Mouse (Mus musculus) CD4-positive, CD25-positive, alpha-beta regulatory T cell, adult 2 months (primary cell): ENCODE results near the gene Sik3.
A peak's percentile ranks its signal among the peaks of the same experiment; 100 is the strongest.
"Not testable (repeated sequence)": the region's sequence is repeated elsewhere in the genome, so short reads cannot be mapped to it uniquely, and the experiment has no call there.

Source experiments
- DNase-seq: peaks from one replicate; pipeline ENCODE4 v3.0.0-alpha.2; 2012; ENCODE audit warnings: low read depth, low spot score

Gene Sik3

DNA sequence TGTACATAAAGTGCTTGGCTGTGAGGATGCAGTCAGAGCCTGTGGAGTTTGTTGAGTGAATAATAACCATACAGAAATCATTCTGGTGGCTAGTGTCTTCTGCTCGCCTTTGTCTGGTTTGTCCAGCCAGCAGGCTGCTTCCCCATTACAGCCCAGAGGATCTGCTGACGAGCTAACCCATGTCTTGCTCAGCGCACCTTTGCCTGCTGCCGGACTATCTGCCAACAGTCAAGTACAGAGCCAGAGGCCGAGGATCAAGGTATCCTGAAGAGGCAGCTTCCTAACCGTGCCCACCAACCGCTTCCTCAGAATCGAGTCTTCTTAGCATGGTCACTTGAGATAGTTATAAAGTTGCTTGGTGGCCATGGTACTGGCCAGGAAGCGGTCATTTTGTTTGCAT, 93.5 kb downstream of the Sik3 start:
- no peak for DNase-seq

DNA sequence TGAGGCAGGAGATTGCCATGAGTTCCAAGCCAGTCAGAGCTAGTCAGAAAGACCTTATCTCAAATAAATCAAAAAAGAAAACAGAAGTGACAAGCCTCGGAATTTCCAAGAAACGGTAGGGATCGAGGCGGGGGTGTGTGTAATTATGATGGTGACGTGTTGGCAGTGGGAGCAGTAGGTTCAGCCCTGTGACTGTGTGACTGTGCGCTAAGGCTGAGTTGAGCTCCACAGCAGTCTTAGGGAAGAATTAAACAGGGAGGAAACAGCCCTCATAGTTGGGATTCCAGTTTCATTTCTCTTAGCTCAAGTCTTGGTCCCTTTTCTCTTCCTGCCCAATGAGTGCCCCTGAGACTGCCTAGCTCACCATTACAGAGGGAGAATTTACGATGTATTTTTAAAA, 98.0 kb downstream of the Sik3 start:
- peak; percentile 15 for DNase-seq

DNA sequence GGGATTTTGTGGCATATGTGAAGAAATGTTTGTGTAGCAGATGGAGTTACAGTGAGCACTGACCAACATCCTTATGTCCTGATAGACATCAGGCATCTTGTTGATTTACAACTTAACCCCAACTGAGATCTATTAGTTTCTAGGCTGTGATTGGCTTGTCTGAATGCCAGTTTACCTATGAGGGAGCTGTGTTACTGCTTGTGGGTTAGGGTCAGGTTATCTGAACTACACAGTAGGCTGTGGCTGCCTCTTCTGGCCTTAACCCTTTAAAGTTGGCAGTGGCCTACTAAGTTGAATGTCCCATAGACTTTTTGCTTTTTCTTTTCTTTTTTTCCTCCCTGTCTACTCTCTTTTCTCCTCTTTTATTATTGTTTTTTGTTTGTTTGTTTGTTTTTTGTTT, 98.7 kb downstream of the Sik3 start:
- DNase-seq: no peak

DNA sequence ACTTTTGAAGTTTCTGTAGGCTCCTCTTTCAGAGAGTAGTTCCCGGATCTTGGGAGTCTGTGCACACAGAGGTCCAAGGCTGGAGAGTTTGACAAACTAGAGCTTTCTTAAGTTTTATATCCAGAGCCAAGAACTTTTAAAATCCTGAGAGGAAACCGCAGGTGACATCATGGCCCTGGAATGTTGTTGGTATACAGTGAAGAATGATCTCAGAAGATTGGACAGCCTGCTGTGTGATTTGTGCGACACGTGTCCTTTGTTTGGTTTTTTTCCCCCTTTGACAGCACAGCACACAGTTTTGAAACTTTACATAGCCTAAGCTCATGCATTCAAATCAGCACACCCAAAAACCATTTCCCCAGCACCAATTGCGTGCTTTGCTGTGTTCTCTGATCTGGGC, 99.6 kb downstream of the Sik3 start:
- DNase-seq: no peak

DNA sequence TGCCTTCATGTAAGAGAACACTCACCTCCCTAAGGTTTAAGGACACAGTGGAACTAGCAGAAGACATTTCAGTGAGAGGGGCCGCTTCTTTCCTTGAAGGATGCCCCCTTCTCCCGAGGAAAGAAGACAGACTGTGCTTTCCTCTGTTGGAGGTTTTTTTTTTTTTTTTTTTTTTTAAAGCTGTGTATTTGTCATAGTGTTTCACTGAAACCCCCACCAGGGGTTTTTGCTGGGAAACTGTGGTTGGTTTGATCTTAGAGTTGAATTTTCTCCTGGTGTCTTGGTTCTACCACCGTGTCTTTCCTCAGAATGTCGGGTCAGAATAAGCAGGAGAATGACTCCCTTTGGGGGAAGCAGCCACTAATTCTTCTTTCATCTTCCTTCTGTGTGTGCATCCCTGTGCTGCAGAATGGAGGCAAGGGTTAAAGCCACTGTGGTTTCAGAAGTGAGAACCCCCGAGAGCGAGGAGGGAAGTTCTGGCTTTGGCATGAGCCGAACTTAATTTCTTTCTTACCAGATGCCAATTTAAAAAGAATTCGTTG, 106.3 kb downstream of the Sik3 start:
- peak; percentile 39 for DNase-seq

DNA sequence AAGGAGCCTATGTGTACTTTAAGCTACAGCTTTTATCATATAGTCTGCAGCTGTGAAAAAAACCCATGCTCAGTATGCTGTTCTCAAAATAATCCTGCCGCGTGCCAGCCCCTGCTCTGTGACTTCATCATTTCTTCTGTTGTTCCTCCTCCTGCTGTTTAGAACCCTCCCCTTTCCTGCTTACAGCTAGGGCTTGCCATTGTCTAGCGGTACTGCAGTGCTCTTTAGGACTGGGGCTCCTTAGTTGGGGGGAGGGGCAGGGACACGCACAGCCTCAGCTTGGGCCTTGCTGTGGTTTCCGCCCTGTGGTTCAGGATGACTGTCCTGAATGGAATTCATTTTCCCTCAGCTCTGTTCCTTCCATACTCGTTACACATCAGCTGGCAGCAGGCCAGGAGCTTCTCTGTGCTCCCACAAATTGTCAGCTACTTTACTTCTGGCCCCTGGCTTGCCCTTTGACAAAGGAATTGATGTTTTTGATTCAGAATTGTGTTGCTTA, 107.4 kb downstream of the Sik3 start:
- peak; percentile 79 for DNase-seq

DNA sequence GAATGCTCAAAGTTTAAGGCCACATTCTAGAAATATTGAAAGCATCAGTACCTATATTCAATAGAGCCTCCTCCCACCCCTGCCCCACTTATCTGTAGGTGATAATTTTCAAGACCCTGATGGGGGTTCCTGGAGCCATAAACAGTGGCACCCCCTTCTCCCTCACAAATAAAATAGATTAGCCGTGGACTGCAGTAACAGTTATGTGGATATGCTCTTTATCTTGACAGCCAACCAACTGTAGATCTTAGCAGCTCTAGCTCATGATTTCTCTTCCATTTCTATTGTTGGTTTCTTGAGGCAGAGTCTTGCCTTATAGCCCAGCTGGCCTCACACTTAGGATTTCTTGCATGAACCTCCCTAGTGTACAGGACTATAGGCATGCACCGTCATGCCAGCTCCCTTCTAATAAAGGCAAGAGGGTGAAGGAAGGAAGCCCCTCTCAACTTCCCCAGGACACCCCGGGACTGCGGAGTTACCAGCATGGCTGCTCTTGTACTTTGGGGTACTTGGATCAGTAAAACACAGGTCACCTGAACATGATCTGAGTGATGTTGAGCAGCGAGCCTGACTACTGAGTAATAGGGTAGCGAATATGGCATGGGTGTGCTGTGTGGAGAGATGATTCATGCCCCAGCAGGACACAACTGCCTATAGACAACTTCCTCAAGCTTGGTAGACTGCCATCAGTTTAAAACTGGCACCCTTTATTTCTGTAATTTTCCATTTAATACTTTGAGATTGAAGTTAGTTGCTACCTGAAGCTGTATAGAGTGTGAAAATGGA, 108.0 kb downstream of the Sik3 start:
- no peak for DNase-seq

DNA sequence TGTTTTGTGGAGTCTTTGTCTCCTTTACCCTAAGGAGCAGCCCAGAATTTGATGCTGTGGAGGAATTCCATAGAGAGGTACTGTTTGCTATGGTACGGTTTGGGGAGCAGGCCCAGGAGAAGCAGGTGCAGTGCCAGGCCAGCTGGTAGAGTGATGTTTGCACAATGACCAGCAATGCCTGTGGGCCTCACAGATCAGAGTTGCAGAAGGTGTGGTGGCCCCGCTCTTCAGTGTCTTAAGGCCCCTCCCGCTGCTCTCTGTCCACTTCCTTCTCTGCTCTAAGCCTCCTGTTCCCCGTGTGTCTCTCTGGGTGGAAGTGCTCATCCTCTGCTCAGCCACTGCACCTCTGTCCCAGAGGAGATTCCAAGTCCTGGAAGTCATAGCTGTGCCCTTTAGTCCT, 108.9 kb downstream of the Sik3 start:
- no peak for DNase-seq

DNA sequence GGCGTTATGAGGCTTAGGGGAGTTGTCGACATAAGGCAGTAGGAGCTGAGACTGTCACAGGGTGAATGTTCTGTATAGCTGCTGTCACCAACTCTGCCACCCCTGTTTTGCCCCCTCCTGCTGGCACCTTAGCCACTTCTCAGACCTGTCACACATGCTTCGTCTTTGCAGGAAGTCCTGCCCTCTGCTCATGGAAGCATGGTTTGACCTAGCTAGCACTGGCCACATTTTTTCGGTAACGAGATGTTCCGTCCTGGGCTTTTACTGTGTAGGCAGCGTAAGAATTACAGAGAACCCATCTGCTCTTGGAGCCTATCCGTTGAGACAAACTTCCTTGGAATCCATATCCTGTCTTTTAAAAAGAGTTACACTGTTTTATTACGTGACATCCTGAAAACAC, 110.1 kb downstream of the Sik3 start:
- DNase-seq: no peak

DNA sequence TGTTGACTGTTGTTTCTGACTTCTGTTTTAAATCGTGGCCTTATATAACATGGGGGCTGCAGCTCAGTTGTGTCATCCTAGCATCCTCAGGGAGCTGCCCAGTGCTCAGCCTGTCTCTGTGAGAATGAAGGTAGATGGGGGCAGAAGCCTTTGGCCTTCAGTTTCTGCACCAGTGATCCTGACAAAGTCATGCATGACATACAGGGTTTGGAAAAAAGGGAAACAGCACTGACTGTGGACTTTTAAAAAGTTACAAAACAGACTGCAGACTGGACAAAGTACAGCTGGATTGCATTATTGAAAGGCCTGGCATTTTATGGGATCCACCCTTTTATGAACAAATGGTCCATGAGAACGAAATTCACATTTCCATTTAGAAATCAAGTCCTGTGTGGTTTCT, 113.7 kb downstream of the Sik3 start:
- no peak for DNase-seq

DNA sequence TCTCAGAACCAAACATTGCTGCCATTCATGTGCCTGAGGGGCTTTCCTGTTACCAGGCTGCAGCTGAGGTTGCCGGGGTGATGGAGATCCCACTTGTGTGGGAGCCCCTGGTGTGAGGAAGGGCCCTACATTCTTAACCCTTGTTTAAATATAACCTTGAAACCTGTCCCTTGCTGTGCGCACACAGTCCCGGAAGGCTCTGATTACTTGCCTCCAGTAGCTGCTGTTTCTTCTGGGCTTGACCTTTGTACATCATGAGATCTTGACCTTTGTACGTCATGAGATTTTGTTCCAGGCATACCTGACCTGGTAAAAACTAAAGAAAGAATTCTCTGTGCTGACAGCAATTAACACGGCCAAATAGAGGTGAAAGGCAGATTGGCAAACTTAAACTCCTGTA, 114.7 kb downstream of the Sik3 start:
- DNase-seq: no peak

DNA sequence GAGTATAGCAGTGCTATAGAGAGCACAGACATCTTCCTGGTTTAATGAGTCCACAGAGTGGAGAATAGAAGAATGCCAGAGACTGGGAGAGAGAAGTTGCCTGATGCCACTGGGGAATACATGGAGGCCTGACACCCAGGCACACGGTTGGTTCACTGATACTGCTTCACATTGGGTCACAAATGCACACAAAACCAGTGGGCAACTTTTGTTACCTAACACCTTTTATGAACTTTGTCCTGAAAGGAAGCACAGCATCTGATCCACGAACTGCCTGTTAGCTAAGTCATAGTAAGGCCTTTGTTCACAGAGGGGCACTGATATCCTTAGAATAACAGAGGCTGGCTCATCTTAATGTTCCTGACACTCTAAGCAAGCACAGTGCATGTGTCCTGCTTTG, 116.6 kb downstream of the Sik3 start:
- no peak for DNase-seq

DNA sequence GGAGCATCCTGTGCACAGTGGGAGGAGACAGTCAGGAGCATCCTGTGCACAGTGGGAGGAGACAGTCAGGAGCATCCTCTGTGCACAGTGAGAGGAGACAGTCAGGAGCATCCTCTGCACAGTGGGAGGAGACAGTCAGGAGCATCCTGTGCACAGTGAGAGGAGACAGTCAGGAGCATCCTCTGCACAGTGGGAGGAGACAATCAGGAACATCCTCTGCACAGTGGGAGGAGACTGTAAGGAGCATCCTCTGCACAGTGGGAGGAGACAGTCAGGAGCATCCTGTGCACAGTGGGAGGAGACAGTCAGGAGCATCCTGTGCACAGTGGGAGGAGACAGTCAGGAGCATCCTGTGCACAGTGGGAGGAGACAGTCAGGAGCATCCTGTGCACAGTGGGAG, 120.2 kb downstream of the Sik3 start:
- not testable (repeated sequence) for DNase-seq

DNA sequence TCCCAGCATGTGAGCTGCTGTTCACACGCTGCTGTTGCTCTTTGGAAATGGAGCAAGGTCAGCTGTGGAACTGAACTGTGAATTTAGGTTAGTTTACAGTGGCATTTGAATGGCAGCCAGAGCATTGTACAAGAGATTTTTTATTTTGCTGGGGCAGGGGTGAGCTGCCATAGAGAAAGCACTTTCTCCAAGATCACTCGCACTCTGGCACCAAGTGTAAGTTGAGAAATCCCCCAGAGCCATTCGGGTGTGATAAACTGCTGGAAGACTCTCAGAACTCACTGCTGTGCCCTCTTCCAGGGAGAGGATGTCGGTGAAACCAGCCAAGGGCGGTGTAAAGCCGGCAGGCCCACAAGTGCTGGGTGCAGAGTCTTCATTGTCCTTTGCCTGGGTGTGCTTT, 126.2 kb downstream of the Sik3 start:
- DNase-seq: no peak

DNA sequence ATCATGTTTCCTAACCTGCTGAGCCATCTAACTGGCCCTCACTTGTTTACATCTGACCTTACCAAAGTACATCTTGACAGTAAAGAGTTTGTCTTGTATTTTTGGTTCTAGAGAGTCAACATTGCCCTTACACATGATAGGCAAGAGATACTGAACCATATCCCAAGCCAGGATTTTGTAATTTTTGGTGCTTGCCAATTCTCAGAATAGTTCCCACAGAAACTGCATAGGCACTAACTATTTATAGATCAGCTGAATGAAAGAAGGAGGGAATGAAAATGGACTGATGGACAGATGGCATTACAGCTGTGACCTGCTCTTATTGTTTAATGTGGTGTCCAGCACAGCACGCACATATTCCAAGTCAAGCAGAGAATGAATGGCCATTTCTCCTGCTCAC, 128.2 kb downstream of the Sik3 start:
- no peak for DNase-seq

DNA sequence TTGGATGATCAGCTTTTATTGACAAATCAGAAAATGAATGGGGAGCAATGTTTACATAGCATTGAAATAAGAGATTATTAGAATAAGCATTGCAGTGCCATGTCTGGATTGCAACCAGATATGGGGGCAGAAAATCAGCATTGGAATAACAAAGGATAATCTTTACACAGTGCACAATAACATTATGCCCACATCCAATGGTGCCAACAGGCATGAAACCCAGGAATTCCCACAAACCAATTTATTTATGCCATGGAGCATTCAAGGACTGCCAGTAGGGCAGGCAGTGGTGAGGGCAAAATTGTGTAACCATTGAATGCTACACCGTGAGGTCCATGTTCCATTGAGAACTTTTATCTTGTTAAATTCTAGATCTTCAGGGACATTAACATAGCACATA, 129.4 kb downstream of the Sik3 start:
- no peak for DNase-seq

DNA sequence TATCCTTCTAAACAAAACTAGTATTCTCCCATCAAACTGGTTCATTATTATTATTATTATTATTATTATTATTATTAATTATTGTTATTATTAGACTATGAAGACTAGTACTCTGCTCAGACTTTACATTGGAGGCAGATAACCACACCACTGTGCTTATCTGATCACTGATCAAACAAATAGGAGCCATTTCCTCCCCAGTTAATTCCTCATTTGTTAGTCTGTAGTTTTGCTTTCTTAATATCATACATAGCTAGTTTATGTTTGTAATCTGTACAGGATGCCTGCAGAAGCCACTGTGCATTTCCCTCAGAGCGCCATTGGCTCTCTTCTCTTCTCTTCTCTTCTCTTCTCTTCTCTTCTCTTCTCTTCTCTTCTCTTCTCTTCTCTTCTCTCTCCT, 129.9 kb downstream of the Sik3 start:
- peak; percentile 35 for DNase-seq

DNA sequence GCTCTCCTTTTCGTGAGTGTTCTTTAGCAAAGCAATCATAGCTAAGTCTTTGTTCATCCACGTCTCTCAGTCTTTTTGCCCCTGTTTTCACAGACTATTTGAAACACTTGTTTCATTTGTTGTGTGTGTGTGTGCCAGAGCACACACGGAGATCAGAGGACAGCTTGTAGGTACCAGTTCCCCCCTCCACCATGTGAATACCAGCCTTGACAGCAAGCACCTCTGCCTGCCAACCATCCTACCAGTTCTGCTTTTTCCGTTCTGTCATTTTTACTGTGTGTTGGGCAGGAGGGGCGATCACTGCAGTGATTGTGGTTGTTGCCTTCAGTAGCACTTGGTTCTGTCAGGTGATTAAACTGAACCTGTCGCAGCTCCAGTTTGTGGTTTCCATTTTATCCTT, 132.4 kb downstream of the Sik3 start:
- DNase-seq: peak; percentile 38

DNA sequence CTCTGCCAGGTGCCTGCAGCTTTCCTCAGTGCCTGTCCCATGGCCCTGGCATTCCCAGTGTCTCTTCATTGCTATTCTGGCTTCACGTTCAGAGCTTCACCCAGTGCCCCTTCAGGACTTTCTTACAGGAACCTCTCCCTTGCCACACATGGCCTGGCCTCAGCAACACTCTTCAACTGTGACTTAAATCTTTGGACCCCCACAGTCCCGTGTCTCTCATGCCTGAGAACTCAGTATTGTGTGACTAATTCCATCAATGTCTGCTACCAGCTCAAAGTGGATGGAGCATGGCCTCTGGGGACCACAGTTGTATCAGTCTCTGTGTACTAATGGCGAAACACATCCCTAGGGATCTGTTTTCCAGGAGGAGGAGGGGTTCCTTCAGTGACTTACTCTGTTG, 133.8 kb downstream of the Sik3 start:
- no peak for DNase-seq

DNA sequence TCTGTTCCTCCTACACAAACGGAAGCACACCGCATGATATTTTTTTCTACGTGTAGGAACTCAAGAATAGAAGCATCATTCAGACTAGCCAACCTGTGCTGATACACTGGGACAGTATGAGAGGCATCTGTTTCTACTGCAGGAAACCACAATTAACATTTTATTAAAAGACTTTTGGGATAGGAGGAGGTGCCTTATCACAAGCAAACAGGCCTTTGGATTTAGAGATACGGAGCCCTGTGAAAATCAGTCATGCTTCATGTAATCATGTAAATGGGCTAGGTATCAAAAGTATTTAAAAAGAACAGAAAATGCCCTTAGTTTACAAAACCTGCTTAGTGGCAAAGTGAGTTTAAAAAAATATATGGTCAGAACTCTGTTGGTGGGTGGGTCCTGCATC, 136.1 kb downstream of the Sik3 start:
- no peak for DNase-seq

DNA sequence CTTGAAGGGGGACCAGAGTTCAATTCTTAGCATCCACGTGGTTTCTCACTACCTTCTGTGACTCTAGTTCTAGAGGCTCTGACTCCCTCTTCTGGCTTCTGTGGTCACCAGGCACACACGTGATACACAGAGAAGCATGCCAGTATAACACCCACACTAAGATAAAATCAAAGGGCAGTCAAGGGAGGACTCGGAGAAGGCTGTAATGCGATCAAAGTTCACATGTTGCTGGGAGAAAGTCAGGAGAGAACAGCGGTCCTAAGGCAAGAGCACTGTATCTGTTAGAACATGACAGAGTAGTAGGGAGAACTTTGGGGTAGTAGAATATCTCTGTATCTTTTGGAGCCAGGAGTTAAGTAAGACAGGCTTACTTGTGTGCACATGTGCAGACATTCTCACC, 136.8 kb downstream of the Sik3 start:
- peak; percentile 61 for DNase-seq

DNA sequence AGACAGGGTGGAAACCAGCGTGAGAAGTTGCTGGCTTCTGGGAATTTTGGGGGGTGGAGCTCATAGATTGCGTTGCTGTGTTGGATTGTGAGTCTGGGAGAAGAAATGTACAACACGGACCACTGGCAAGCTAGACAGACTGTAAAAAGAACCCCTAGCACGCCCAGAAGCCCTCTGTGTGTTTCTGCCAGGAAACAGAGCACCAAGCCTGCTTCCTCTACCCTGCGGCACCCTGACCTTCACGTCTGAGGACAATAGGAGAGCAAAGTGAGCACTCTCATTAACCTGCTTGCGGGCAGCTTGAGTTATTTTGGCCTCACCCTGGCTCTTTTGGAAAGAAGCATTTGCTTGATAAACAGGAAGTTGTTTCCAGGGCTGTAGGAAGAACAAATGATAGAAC, 137.5 kb downstream of the Sik3 start:
- peak; percentile 49 for DNase-seq

DNA sequence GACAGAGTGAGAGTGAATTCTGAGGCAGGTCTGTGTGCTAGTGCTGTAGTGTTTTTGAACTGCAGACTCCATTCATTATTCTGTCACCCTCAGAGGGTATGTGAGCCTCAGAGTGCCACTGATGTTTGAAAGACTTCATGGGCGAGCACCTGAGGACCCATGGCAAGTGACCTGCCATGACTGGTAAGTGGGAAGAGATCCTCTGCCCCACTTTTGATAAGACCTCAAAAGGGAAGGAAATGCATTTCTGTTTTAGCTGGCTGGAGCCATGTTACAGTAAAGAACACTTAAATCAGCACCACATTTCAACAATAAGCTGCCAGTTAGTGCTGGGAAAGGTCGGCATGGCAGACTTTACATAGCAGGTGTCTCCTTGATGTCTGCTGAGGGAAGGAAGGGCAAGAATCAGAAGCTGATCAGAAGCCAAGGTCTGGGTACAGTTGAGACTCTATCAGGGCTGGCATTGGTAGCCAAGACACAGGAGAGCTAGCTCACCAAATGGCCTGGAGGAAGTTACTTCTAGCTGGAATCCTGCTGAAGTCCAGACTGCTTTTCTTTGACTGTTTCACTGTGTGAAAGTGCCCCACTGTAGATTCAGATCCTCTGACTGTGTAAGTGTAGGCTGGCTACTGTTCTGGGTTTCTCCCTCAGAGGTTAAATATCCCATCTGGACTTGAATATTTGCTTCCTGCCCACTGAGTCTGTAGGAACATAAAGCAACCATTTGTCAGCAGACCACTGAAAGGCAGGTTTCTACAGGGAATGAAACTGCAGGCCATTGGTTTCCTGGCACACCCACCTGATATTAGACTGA, 138.5 kb downstream of the Sik3 start:
- DNase-seq: no peak
